Mouse (Mus musculus) mature B cell (primary cell): ENCODE data around the gene Gm45140.

Experiments
- in situ Hi-C: fragments of 300-500 bp; cut with MboI; formaldehyde crosslinking; loops from 2 replicates; pipeline ENCODE4 v1.14.3; 2019

Gm45140 gene

DNA sequence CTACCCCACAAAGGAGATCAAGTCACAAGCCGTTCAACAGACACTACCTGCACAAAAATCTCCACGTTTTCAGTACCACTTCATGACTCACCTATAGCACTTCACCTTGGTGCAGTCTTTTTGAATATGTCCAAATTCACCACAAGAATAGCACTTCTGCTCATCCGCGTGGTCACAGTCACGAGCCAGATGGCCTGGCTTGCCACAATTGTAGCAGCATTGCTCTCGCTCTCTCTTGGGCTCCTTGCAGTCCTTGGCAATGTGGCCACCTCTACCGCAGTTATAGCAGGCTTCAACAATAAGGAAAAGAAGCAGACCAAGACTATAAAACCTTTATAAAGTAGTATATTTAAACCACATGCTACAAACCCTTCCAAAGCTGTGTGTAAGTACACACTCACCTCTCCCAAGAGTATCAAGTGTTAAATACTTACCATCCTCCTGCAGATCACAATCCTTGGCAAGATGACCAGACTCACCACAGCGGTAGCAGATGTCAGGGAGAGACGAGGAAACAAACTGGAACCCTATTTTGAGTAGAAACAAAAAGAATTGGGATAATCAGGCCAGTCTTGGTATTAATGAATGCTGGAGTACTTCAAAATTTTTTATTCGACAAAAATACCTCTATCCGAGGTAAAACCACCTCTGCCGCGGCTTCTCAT is 9.6 kb upstream of the Gm45140 start:
- in situ Hi-C loops, result no loop called here

DNA sequence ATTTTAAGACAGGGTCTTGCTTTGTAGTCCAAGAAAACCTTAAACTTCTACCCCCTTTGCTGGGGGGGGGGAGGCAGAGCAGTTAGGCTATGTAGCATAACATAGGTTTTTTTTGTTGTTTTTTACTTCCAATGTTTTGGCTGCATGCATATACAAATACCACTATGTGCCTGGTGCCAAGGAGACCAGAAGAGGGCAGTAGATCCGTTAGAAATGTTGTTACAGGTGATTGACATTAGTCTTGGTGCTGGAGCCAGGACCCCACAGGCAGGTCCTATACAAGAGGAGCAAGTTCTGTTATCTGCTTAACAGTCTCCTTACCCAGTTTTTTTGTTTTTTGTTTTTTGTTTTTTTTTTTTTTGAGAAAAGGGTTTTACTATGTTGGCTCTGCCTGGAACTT is 6.7 kb upstream of the Gm45140 start:
- in situ Hi-C loops, result no loop called here

DNA sequence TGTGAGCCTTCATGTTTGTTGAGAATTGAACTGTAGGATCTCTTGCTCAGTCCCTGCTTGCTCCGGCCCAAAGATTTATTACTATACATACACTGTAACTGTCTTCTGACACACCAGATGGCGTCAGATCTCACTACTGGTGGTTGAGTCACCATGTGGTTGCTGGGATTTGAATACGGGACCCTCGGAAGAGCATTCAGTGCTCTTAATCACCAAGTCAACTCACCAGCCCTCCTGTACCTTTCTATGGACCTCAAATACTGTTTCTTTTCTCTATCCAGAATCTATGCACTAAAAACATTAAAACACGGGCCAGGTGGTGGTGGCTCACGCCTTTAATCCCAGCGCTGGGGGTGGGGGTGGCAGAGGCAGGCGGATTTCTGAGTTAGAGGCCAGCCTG is 6.0 kb upstream of the Gm45140 start:
- in situ Hi-C loops, result no loop called here

DNA sequence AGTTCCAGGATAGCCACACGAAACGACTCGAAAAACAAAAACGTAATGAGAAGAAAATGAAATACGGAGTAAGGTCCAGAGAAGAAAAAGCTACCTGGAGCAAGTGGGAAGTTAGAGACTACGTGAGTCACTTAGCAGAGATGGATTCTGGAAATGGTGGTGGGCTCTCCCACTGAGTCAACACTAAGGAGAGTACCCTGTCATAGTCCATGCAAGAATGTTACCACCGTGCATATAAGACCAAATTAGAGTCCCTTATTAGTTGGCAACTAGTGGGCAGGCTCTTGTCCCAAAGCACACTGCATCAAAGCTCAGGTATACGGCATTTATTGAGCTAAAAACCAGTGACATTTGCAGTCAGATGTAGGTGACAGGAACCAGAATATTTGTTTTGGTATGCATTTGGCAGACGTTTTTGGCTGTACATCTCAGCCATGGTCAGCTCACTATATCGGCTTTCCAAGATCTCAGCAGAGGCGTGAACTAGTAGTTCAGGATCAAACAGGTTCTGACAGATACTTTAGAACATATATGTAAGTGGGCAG is 4.3 kb upstream of the Gm45140 start:
- in situ Hi-C loops, result no loop called here

DNA sequence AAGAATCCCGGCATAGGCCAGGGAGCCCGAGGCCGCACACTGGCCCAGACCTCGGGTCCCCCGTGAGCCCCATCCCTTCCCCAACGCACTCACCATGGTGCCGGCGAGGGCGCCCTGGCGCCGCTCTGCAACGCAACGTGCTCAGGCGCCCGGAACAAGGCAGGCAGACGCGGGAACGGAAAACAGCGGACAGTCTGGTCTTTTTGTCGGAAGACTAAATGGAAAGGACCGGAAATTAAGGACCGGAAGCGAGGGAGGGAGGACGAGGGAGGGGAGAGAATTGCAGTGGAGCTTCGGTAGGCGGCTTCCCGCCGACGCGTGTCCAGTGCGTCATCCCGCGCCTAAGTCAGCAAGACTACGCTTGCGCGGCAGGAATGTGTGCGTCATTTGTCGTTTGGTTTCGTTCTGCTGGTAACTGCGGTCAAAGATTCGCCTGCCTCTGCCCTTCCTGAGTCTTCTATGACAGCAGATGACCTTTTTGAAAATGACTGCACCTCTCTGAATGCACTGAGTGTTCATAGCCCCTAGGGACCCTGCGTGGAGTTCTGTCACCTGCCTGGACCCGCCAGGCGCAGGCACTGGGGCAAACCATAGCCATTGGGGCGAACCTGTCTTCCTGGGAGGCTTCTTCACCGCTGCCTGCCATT is 3.1 kb upstream of the Gm45140 start, which contains the start of gene Isy1:
Isy1 (minus strand) TSS at position 248 of the 647 bp plus-strand sequence.
- in situ Hi-C loops, result no loop called here

DNA sequence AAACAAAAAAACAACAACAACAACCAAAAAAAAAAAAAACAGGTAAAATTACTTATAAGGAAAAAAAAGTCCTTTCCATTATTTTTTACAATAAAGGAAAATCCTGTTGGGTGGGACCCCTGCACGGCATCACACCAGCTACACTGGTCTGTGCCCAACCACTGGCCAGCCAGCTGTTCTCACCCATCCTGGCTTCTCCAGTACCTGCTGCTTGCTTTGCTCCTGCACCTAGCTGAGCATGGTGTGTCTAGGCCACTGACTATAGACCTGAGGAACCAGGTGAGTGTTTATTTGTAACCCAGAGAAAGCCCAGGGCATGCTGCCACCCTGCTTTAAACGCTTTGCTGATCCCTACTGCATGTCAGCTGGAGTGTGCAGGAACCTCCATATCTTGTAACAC is 15.2 kb downstream of the Gm45140 start:
- in situ Hi-C loops, result no loop called here

DNA sequence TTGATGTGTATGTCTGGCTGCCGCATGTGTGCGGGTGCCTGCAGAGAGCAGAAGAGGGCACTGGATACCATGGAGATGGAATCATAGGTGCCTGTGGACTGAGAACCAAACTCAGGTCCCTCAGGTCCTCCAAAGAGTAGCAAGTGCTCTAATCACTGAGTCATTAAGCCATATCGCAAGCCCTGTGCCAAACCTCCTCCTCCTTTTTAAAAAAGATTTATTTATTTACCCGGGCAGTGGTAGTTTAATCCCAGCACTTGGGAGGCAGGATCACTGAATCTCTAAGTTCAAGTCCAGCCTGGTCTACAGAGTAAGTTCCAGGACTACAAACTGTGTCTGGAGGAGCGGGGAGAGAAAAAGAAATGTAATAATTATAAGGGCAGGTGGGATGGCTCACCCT is 21.1 kb downstream of the Gm45140 start:
- in situ Hi-C loops, result no loop called here

DNA sequence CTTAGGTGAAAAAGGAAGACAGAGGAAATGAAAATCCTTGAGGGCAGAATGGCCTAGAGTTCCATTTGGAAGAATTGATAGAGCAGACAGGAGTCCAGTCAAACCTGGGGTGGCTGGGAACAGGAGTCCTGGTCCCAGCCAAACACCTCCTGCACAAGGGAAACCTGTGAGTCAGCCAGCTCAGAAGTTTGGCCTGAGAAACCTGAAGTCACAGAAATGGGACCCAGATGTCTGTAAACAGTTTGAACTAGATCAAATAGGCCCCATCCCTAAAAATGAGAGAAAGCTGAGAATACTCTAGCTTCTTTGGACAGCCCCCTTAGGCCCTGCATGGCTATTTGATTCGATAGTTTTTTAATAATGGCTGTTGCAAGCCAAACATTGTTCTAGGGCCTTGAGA is 22.9 kb downstream of the Gm45140 start:
- in situ Hi-C loops, result no loop called here

DNA sequence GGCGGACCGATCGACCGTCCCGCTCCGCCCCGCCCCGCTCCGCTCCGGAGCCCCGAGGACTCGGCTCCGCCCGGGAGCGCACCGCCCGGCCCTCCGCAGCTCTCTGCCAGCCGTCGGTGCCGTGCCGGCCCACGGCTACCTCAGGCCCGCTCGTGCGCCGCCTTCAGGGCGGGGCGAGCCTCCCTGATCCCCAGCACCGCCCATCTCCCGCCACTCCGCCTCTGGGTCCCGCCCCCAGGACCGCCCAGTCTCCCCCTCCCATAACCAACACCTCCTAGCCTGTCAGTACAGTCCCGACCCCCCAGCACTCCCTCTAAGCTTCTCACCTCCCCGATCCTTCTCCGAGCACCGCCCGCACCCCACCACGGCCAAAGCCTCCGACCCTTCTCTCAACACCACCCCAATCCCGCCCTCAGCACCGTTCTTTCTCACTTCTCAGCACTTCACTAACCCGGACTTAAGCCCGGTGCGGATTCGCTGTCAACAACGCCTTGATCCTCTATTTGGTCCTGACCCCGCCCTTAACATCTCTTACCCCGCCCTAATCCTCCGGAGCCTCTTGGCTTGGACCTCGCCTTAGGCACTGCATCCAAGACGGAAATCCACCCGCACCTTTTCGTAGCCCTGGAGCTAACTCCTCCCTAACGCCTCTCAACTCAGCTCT is 23.8 kb downstream of the Gm45140 start, which contains the start of gene Rab43:
Rab43 (minus strand) TSS at position 490 of the 664 bp plus-strand sequence.
- in situ Hi-C loops, result no loop called here

DNA sequence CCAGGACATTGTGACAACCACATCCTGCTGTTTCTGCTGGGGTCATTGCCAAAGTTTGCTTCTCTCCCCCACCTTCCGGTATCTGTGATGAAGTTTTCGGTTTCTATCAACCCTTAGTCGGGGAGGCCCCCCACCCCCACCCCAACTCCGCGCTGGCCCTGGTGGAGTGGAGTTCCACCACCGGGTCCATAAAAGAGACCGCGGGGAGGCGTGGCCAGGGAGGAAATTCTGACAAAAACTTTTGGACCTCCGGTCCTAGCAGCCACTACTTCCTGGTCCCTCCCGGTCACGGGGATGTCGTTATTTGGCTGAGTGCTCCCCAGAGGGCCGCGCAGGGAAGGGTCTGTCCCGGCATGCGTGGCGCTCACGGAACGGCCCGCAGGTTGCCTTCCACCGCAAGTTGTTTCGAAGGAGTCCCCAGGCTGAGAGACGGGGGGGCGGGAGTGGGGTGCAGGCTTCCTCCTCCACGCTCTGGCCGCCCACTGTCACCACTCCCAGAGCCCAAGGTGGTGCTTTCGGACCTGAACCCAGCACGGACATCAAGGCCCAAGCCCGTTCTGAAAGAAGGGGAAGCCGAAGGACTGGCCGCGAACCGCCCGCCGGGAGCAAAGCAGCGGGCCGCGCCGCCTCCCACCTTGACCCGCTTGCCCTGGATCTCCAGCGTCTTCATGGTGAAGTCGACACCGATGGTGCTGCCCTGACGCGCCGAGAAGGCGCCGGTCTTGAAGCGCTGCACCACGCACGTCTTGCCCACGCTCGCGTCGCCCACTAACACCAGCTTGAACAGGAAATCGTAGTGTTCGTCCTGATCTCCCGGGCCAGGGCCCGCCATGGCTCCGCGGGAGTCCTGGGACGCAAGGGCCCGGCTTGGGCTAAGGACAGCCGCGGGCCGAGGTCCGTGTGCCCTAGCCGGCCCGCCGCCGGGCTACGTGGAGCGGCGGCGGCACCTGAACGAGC is 24.6 kb downstream of the Gm45140 start:
- in situ Hi-C loops, result no loop called here

DNA sequence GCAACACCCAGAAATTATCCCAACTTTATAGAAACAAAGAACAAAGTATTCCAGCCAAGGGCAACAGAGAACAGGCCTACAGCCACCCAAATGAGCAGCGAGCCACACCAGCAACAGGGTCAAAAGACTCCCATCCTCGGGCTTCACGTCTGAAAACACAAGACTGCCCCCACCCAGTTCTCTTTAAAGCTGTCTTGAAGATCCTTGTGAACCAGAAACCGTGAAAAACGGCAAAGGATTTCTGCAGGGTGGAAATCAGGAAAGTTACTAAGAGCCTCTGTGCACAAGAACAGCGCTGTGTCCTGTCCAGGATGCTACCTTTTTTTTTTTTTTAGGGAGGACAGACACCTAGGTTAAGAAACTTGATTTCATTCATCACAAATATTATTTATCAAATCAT is 25.3 kb downstream of the Gm45140 start:
- in situ Hi-C loops, result no loop called here

DNA sequence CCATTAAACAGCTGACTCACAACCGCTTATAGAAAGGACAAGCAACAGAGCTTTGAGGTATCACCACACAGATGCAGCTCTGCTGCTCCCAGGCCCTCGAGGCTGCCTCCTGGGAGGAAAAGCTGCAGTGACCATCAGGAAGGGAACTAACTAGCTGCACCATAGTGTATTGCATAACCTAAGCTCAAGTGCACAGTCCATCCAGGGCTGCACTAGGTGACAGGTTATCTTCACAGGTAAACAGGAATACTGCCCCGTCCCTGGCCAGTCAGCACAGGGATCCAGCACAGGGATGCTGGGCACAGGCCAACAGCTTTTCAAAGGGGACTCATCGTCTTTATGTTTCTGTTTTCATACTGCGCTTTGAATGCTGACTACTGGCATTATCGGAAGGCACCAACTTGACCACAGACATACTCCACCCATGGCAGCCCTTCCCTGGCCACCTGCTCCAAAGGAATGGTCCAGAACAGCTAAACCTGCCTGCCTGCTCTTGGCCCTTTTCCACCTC is 25.9 kb downstream of the Gm45140 start:
- in situ Hi-C loops, result no loop called here

DNA sequence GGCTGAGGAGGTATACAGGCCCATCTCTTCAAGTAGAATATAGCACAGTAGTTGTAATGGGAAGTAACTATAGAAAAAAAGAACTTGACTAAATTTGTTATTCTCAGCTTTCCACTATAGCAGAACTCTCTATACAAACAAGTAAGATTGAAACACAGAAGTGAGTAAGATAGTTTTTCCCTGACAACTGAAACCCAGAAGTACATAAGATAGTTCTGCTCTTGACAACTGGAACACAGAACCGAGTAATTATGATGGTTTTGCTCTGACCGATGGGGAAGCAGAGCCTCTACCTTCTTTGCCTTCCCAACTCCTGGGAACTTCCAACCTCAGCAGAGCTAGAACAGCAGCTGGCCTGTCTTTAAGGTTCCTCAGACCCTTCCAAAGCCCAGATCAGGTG is 26.5 kb downstream of the Gm45140 start:
- in situ Hi-C loops, result no loop called here

DNA sequence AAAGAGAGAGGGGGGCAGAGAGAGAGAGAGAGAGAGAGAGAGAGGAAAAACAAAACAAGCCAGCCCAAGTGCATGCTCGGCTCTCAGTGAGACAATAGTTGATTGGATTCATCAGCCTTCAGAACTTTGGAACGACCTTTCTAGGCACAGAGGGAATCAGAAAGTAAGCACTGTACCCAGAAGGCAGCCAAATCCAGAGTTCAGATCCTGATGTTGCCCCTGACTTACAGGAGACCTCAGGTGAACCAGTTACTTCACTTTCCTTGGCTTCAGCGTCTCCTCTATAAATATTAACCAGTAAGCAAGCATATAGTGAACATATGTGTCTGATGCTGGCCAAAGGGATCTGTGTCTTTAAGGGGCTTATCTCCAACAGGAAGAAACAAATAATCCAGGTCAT is 27.1 kb downstream of the Gm45140 start:
- in situ Hi-C loops, result no loop called here

DNA sequence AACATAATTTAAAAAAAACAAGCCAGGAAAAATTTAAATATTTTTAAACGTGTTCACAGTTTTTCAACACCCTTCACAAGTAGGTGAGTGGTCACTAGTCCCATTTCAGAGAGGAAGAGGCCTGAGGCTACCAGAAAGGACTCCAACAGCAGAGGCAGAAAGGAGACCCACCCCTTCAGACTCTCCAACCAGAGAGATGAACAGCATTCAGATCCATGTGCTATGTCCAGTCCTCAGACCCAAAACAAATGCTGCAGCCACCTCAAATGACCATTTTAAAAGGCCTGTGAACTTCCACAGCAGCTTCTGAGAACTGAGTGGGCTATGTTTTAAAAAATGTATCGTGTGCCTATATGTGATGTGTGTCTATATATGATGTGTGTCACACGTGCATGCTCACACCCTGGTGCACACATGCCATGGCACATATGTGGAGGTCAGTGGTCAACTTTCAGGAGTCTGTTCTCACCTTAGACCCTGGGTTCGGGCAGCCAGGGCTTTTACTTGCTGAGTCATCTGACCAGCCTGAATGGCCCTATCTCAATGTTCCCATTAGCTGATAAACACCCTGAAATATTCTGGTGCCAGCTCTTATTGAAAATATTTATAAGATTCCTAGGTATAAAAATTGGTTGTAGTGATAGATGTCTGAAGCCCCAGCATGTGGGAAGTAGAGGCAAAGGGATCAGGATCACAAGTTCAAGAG is 27.7 kb downstream of the Gm45140 start:
- in situ Hi-C loops, result no loop called here

DNA sequence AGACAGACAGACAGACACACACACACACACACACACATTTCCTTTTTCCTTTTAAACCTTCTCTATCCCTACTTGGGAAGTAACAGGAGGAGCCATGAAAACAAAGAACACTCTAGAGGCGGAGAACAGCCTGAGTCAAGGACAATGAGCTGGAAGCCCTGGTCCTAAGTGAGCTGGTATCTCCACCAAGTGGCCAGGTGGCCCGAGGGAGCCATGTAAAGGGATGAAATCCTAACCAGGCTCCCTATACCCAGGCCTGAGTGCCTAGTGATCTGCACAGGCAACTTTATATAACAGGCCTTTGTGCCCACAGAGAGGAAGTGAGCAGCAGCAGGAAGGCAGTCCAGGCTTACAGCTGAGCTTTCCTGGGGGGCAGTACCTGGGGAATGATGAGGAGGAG is 28.7 kb downstream of the Gm45140 start:
- in situ Hi-C loops, result no loop called here

DNA sequence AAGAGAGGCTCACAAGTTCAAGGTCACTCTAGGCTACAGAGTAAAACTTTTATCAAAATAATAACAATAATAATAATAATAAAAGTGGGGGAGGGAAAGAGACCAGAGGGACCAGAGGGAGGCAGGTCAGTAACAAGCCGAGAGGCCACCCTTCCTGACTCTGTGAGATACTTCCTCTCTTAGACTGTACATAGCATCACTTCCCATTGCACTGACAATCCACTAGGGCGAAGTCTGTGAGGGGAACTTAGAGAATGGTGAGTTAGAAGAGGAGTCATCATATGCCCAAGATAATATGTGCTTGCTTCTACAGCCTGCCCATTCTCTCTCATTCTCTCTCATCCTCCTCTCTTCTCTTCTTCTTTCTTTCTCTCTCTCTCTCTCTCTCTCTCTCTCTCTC is 29.6 kb downstream of the Gm45140 start:
- in situ Hi-C loops, result no loop called here

DNA sequence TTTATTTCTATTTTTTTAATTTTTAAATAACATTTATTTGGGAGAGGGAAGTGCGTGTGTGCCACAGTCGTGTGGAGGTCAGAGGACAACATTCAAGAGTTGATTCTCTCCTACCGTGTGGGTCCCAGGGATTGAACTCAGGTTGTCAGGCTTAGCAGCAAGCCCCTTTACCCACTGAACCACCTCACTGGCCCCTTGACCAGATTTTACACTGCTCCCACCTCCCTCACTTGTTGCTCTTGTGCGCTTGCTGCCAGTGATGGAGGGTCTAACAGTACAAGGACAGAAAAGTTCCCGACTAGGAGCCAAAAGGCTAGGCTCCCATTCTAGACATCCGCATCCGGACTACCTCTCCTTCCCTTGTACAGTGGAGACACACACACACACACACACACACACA is 30.1 kb downstream of the Gm45140 start:
- in situ Hi-C loops, result no loop called here

DNA sequence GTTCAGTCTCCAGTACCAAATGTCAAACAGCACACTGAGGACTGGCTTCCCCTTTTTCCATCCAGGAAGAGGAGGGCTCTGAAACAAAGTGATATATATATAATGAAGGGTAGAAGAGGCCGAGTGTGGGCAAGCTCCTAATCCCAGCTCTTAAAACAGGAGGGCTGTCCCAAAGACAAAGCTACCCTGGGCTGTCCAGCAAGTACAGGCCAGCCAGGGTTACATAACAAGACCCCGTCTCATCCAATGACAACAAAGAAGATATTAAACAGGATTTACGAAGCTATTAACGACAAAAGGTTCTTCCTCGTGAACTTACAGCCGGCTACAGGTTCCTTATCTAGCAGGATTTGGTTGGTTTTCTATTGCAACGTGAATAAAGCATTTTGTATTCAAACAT is 30.7 kb downstream of the Gm45140 start:
- in situ Hi-C loops, result no loop called here

DNA sequence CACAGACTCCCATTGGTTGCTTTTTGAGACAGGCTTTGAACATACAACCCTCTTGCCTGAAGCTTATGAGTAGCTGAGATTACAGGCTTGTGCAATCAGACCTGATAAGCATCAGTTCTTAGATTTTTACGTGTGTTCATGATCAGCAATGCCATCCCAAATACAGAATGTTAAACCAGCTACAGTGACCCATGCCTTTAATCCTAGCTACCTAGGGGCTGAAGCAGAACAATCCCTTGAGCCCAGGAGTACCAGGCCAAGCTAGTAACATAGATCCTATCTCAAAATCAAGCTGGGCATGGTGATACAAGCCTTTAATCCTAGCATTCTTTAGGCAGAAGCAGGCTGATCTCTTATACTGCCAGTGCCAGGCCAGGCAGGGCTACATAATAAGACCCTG is 31.6 kb downstream of the Gm45140 start:
- in situ Hi-C loops, result no loop called here

DNA sequence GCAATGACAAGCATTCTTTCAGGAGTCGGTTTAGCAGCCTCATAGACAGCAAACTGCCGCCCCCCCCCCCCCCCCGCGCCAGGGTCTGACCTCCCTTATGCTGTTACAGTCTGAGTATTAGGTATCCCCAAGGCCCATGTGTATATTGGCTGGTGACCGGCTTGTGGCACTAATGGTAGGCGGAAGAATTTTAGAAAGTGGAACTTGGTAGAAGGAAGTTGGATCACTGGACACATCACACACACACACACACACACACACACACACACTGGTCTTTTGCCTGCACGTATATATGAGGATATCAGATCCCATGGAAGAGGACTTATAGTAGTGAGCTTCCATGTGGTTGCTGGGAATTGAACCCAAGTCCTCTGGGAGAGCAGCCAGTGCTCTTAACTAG is 33.1 kb downstream of the Gm45140 start:
- in situ Hi-C loops, result no loop called here
